Mouse (Mus musculus): ENCODE measurements around the gene Olfr90.
"Not testable (repeated sequence)": the region's sequence is repeated elsewhere in the genome, so short reads cannot be mapped to it uniquely, and the experiment has no call there.

Olfr90 gene

DNA sequence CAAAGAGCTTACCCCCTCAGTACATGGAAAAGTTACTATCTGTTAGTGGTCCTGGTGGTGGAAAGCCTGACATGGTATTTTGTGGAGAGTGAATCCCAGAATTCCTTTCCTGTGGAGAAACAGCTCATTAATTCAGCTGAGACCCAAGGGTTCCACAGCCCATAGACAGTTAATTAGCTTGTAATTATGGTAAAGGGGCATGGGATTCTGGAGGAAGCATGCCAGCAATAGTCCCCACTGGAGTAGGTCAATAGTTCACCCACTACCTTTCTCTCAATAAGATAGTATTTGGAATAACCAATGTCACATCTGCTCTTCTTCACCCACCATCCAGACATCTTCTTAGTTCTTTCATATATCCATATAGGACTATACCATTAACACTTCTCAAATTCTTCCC, at the start of gene Olfr90:
TSS of gene Olfr90 (minus strand) at position 101 of the 400 bp plus-strand sequence.
- no peak for DNase-seq (ENCODE audit: extremely low read depth, low read depth, low spot score)

- DNase-seq (ENCODE audit: extremely low read depth, low read depth, low spot score) = not testable (repeated sequence)
These were observed 43.1 kb upstream of the Olfr90 start for GRCm38 (mm10) chr17:37131366-37131765.

DNA sequence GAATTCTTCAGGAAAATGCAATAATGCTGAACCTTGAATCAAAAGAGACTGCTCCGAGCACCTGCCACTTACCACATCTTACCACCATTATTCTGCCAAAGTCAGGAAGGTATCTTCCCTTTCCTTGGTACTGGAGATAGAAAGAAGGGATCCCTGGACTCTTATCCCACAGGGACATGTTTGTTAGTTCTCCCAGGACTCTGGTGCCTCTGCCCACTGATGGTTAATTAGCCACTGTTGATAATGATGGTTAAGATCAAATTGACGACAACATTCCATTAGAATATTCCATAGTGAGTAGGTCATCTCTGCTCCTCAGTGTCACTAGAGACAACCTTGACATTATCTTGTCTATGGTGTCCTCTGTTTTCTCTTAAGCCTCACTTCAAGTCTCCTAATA, 31.7 kb upstream of the Olfr90 start, which contains the start of gene Olfr92:
TSS of gene Olfr92 (minus strand) at position 101 of the 400 bp plus-strand sequence.
- no peak for DNase-seq (ENCODE audit: extremely low read depth, low read depth, low spot score)

- no peak for DNase-seq (ENCODE audit: extremely low read depth, low read depth, low spot score)
These were observed 9.9 kb upstream of the Olfr90 start, which contains the start of gene Olfr91 for GRCm38 (mm10) chr17:37098178-37098577. Olfr91 (minus strand) TSS chr17:37098278.

- DNase-seq (ENCODE audit: extremely low read depth, low read depth, low spot score) = no peak
These were observed 5.0 kb upstream of the Olfr90 start for GRCm38 (mm10) chr17:37093289-37093688.

DNA sequence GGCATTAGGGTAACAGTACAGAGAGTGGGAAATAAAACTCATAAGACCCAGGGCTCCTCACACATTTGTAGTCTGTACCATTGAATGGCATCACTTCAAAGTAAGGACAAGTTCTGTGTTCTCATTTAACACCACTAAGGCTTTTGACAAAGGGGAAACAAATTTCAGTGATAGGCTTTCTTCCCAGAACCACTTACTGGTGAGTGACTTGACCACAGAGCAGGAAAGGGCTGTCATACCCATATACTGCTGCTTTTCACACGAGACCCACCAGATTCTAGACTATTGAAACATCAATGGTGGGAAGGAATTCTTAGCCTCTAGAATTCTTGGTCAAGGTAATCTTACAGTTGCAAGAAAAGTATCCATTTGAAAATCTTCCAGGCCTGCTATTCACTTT, 3.9 kb upstream of the Olfr90 start:
- no peak for DNase-seq (ENCODE audit: extremely low read depth, low read depth, low spot score)

DNA sequence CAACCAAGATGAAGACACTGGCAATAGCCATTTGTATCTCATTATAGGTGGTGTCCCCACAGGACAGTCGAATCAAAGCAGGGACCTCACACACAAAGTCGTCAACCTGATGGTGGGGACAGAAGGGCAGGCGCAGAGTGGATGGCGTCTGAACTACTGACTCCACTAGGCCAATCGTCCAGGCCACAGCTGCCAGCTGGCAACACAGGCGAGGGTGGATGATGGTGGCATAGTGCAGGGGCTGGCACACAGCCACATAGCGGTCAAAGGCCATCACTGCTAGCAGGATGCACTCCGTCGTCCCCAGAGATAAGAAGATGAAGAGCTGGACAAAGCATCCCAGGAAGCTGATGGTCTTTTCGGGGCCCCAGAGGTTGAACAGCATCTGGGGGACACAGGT, 2.8 kb downstream of the Olfr90 start:
- DNase-seq (ENCODE audit: extremely low read depth, low read depth, low spot score) = no peak

DNA sequence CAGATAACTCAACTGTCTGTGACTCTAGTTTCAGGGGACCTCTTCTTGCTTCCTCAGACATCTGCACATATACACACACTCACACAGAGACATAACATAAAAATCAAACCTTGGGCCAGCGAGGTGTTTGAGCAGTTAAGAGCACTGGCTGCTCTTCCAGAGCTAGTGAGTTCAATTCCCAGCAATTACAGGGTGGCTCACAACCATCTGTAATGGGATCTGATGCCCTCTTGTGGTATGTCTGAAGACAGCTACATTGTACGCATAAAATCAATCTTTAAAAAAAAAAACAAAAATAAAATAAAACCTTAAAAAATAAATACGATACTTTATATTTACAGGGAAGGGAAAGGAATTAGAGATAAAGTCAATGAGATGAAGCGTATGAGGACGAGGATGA, 3.7 kb downstream of the Olfr90 start:
- no peak for DNase-seq (ENCODE audit: extremely low read depth, low read depth, low spot score)

DNA sequence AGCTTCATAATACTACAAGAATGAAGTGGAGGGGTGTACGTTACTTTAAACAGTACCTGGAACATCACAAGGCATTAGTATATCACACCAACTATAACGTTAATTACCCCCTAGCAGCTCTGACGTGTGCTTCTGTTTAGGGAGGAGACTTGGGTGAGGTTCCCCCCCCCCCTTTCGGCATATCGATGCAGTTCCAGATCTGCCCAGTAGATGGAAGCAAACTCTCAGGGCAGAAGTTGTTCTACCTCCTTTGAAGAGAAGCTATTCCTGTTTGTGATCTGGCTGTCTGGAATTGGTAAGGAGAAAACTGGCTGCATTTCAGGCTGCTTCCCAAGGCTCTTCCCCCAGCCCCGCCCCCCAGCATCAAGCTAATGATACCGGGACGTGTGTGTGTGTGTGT, 5.0 kb downstream of the Olfr90 start:
- no peak for DNase-seq (ENCODE audit: extremely low read depth, low read depth, low spot score)

DNA sequence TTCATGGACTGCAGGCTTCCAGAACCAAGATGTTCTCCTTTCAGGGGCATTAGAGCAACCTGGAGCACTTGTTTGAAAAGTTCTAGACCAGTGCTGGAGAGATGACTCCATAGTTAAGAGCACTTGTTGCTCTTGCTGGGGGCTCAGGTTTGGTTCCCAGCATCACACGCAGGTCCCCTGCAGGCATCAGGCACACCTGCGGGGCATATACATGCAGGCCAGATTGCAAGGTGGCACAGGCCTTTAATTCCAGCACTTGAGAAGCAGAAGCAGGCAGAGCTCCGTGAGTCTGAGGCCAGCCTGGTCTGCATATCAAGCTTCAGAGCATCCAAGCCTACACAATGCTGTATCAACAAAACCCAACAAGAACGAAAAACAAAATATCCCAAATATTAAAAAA, 6.6 kb downstream of the Olfr90 start:
- DNase-seq (ENCODE audit: extremely low read depth, low read depth, low spot score) = no peak

- no peak for DNase-seq (ENCODE audit: extremely low read depth, low read depth, low spot score)
These were observed 8.2 kb downstream of the Olfr90 start for GRCm38 (mm10) chr17:37080119-37080518.

- no peak for DNase-seq (ENCODE audit: extremely low read depth, low read depth, low spot score)
These were observed 9.3 kb downstream of the Olfr90 start for GRCm38 (mm10) chr17:37078990-37079389.

GRCm38 (mm10) chr17:37078193-37078592, 10.1 kb downstream of the Olfr90 start:
- no peak for DNase-seq (ENCODE audit: extremely low read depth, low read depth, low spot score)

DNA sequence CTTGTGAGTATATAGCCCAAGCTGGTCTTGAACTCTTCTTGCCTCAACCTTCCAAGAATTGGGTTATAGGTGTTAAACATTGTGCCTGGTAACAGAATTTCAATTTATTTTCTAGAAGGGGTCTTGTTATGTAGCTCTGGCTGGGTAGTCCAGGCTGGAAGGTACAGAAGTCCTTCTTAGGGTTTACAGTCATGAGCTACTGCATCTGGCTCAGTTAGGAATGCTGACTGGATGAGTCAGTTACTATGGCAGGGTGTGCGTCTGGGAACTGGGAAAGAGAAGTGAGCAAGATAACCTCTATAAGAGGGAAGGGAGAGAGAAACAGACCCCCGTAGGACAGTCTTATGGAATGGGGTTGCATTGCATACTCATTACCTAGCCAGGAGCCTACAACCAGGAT, 12.5 kb downstream of the Olfr90 start:
- no peak for DNase-seq (ENCODE audit: extremely low read depth, low read depth, low spot score)

DNA sequence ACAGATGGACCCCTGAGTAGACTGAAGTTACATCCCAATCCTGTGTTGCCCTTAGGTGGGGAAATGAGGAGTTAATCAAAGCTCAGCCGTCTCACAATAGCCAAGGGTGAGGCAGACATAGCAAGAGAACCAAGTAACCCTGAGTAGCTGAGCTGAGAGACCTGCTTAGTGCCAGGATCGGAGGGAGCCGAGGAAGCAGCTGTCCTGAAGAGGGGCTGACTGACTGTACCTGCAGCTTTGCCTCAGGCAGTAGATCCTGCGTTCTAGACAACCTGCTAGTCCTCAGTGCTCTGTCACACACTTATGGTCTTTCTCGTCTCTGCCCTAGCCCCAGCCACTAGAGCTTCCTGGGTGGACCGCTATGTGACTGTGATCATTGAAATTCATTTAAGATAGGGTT, 13.1 kb downstream of the Olfr90 start:
- DNase-seq (ENCODE audit: extremely low read depth, low read depth, low spot score) = no peak

DNA sequence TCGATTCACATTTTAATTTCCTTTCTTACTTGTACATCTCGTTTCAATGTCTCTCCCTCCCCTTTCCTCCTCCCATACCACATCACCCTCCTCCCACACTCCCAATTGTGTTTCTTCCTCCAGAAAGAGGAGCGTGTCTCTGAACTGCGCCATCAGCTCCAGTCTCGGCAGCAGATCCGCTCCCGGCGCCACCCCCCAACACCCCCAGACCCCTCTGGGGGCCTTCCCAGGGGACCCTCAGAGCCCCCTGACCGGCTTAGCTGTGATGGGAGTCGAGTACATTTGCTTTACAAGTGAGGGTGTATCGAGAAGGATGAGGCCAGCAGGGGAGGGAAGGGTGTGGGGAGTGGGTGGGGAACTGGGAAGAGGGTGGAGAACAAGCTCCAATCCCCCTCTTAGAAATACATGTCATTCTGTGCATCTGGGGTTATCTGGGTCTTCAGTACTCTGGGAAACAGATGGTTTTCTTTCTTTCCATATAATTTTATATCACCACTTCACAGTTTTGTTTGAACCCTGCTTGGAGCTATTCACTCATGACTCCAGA, 15.5 kb downstream of the Olfr90 start:
- no peak for DNase-seq (ENCODE audit: extremely low read depth, low read depth, low spot score)

GRCm38 (mm10) chr17:37072080-37072729, 16.1 kb downstream of the Olfr90 start:
- DNase-seq (ENCODE audit: extremely low read depth, low read depth, low spot score) = no peak

DNA sequence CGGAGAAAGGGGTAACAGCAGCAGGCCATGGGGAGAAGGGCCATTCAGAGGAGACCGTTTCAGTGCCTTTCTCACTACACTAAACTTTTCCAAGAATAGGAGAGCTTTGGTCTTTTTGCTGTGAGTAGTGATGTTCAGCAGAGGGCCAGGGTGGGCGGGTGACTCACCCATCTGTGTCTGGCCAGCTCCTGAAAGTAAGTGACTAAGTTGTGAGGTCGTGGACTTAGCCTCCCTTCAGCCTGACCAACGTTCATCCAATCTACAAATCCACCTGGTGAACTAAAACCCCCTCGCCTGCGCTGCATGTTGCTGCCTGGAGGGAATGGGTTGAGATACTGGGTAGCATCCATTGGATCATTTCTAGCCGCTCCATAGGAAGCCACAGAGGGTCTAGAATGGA, 18.2 kb downstream of the Olfr90 start:
- no peak for DNase-seq (ENCODE audit: extremely low read depth, low read depth, low spot score)

DNA sequence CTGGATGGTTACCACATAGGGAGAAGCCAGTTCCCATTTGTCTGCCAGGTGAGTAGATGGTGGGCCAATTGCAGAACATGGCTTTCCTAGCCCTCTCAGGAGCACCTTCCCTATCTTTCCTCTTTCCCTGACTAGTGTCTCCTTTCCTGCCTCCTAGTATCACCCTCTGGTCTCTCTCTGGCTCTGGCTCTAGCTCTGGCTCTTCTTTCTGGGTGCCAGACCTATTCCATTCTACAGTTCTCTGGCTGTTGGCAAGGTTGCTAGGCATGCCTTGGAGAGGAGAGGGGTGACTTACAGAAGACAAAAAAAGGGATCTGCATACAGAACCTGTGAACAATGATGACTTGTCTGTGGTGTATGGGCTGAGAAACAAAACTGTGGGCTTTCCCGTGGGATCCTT, 20.4 kb downstream of the Olfr90 start:
- no peak for DNase-seq (ENCODE audit: extremely low read depth, low read depth, low spot score)

- no peak for DNase-seq (ENCODE audit: extremely low read depth, low read depth, low spot score)
These were observed 22.3 kb downstream of the Olfr90 start for GRCm38 (mm10) chr17:37065993-37066392.

- DNase-seq (ENCODE audit: extremely low read depth, low read depth, low spot score) = no peak
These were observed 24.4 kb downstream of the Olfr90 start for GRCm38 (mm10) chr17:37063686-37064495.

- no peak for DNase-seq (ENCODE audit: extremely low read depth, low read depth, low spot score)
These were observed 25.2 kb downstream of the Olfr90 start for GRCm38 (mm10) chr17:37063063-37063462.
